Mouse (Mus musculus): ENCODE measurements around the gene Agmat.

Agmat gene

DNA sequence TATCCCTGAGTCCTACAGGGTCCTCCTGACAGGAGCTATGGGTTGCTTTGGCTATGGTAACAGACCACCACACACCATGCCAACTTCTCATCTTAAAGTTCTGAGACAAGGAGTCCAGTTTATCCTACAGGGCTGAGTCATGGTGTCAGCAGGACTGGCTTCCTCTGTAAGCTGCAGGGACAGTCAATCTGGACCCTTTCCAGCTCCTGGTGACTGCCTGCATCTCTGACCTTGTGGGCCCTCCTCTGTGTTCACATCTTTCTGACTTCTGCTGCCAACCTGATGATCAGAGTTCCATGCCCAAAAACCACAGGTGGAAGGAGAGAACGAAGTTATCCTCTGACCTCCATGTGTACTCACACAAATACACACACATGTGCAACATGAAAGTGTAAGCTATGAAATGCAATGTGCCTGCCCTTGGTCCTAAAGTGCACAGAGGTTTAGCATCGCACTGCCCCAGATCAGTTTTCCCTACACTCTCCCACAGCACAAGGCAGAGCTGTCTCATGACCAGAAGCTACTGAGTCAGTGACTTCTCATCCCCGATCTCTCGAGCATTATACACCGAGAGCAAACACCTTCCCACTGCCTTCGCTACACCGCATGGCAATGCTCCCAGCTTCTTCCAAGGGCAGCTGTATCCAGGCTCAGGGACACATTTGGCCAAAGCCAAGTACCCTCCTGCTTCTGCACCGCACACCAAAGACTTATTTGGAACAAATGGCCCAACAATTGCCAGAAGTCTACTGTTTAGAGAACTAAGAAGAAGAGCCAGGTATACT lies 34.9 kb downstream of the Agmat start:
- peak; percentile 87 for DNase-seq

DNA sequence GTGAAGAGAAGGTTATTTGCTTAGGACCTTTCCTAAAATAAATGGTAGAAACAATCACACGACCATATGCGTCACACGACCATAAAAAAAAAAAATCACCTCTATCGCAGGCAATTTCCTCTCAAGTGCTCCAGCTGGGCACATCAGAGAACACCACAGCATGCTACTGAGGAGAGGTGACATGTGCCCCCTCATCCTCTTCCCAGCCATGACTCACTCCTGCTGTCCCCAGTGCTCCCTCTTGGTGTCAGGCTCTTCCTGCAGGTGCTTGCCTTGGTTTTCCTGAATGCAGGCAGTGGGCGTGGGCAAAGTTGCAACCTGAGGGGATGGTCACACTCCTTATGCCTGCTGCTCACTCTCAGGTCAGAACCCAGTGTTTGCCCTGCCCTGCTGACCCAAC lies 38.4 kb downstream of the Agmat start:
- no peak for DNase-seq

DNA sequence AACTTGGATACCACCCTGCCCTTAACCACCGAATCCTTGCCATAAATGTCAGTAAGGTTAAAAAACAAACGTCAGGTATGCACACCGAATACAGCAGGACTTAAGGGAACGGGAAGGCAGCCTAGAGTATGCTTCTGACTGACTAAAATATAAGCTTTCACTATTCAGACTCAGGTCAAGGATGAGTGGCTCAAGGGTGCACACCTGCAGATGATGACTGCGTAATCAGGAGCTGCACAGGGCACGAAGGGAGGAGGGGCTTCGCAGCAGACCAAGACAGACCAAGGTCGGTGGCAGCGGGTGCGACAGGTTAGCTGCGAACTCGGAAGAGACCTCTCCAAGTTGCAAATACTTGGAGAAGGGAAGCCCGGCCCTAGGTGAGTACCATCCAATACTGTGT lies 39.7 kb downstream of the Agmat start:
- DNase-seq, result peak; percentile 58

DNA sequence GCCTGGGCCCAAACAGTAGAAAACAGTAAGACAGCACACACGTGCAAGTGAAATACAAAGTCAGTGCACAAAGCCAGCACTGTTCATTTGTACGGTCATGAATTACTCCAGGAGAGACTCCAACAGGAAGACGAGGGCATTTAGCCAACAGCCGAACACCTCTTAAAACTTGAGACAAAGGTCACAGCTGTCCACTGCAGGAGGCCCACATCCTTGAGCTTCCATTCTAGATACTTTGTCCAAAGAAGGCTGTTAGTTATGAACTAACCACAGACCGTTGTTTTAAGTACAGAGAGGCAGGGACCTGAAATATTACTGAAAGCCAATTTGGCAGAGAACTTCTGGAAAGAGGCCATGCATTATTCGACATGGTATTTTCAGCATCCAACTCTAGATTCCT lies 40.6 kb downstream of the Agmat start:
- peak; percentile 70 for DNase-seq

DNA sequence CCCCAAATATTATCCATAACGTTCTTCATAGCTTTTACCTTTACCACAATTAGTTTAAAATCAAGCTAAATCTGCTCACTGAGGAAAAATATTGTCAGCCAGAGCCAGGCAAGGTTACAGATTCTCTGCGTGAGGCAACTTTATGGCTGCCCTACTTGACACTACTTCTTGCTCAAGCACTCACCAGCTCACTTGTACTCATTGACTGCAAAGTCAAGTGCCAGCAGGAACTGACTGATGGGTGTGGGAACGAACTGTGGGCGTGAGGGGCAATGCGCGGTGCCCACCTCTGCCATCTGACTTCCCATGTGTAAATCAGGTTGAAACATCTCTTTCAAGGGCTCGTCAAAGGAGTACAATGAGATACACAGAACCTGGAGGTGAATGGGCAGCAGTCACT lies 41.0 kb downstream of the Agmat start:
- DNase-seq, result peak; percentile 76

DNA sequence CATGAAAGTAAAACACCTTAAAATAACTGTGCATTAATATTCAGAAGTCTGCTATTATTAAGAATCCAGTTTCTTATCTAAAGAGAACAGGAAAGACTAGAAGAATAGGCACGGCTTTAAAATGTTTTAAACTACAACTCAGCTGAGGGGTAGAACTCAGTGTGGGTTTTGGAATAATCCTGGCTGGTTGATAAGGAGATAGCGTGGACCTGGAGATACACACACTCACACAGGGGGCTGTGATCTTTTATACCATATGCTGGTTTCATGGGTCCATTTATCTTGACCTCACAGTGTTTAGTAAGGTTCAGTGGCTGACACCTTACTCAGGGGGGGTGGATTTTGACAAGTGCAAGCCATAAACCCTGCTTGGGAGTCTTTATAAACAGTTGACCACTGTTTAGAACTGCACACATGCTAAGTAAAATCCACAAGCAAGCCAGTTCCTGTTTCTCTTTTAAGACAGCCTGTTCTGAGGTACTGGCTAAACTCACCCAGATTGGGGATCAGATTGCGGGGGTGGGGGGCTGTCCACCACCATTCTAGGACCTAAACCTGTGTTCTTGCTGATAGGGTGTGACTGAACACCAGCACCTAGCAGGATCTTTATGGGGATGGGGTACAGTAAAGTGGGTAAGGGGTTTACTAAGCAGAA lies 43.2 kb downstream of the Agmat start:
- DNase-seq, result no peak

DNA sequence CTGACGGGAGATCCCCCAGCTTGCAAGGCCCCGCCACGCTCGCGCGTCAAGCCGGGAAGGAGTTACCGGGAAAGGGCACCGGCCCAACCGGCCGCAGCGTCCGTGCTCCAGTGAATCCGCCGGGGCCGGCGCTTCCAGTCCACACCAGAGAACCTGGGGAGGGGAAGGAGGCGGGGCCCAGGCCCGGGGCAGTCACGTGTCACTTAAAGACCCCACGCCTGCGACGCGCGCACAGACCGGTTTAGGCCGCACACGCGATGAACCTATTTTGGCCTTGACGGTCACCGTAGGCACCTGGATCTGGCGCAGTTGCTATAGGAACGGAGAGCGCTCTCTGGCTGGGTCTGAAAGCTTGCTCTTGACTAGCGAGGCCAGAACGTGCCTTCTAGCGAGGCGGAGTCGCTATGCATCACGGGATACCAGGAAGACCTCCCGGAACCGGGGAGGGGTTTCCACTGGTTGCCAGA lies 44.1 kb downstream of the Agmat start, which contains the start of gene Dnajc16:
TSS of gene Dnajc16 (minus strand) at position 408 of the 467 bp plus-strand sequence.
- peak; percentile 100 for DNase-seq

DNA sequence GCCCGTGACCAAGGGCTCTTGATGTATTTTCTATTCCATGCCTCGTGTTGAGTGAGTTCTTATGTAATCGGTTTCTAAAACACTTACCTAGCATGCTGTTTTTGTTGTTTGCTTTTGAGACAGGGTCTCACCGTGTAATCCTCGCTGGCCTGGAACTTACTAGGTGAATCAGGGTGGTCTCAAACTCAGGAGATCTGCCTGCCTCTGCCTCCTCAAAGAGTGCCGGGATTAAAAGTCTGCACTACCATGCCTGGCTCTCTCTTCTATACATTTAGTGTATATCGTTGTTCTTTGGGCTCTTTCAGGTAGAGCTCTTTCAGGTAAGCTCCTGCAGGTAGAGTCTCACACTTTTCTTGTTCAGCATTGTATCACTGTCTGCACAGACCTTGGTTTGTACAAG lies 45.0 kb downstream of the Agmat start:
- peak; percentile 92 for DNase-seq

DNA sequence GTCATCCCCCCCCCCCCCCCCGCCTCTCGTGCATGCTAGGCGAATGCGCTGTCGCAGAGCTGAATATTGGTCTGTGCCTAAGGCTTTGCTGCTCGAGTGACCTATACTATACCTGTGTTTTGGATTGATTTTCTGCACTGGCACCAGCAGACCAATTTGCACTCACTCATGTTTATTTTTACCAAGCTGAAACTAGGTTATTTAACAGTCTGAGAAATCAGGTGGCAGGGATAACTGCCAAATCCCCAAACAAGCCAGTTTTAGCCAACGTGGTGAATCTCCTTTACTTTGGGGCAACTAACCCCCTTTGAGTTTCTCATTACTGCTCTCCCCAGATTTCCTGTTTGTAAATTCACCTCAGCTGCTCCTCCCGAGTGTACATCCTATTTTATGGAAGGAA lies 45.5 kb downstream of the Agmat start:
- DNase-seq, result no peak

DNA sequence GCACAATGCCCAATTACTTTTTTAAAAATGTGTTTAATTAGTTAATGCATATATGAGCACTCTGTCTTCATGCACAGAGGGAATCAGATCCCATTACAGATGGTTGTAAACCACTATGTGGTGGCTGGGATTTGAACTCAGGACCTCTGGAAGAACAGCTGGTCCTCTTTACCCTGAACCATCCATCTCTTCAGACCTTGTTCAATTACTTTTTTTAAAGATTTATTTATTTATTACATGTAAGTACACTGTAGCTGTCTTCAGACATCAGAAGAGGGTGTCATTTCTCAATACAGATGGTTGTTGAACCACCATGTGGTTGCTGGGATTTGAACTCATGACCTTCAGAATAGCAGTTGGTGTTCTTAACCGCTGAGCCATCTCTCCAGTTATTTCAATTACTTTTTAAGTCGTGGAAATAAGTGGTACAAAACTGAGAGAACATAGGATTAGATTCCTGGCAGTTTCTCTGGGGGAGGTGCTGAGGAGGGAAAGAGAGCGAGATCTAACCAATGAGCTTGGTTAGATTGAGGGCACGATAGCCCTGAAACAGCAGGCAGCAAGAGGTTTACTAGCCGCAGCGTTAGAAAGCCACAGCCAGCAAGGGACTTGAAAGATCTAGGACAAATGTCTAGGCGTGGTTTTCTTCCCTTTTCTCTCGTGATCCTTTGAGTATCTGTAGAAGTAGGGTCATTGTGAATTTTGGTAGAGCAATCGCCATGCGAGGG lies 46.2 kb downstream of the Agmat start:
- DNase-seq, result no peak

DNA sequence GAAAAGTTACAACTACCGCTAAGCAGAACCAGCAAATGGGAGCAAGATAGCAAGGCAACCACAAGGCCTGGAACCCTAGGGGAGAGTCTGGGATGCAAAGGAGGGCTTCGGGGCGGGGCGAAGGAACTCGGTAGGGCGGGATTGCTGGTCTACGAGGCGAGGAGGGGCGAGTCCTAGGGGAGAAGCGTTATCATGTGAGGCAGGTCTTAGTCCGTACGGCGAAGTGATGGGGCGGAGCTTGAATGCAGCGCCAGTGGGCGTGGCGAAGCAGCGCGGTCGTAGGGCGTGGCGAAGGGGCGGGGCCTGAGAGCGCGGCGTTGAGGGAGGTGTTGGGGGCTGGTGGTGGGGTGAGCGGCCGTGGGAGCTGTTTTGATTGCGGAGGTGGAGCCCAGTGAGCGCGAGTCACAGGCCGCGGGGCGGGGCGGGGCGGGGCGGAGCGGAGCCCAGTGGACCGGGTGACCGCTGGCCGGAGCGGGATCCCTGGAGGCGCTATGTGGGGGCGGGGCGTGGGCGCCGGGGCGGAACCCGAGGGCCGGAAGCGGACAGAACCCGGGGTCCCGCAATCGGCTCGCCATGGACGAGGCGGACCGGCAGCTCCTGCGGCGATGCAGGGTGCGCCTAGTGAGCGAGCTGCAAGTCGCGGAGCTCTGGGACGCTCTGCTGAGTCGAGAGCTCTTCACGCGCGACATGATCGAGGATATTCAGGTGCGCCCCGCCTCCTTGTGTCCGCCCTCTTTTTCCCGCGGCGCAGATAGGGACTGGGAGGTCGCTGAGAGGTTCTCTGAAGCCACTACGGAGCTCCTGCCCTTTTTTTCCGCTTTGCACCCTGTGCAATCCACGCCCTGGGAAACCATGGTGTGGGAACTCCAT lies 47.0 kb downstream of the Agmat start, which contains the start of gene Casp9:
TSS of gene Casp9 (plus strand) at position 331 of the 870 bp plus-strand sequence.
- peak; percentile 100 for DNase-seq

DNA sequence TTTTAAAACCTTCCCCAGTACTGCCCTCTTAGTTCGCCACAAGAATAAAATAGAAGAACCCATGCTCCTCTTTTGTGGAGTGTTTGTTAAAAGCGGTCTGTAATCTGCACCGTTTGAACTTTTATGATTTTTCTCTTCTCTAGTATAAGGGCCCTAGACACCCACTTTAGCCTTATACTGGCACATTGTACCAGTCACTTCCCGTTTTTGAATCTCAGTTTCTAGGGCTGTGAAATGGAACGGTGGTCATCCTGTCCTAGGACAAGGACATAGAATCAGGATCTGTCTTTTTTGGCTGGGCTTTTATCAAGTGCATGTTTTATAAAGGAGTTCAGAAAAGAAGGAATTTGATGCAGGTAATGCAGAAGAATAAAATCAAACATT lies 47.7 kb downstream of the Agmat start:
- DNase-seq, result no peak

DNA sequence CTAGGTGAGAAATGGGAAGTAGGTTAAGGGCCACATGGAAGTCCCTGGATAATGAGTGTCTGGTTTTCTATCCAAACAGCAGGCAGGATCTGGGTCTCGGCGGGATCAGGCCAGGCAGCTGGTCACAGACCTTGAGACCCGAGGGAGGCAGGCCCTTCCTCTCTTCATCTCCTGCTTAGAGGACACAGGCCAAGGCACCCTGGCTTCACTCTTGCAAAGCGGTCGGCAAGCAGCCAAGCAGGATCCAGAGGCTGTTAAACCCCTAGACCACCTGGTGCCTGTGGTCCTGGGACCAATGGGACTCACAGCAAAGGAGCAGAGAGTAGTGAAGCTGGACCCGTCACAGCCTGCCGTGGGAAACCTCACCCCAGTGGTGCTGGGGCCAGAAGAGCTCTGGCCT lies 49.9 kb downstream of the Agmat start:
- DNase-seq, result peak; percentile 90

DNA sequence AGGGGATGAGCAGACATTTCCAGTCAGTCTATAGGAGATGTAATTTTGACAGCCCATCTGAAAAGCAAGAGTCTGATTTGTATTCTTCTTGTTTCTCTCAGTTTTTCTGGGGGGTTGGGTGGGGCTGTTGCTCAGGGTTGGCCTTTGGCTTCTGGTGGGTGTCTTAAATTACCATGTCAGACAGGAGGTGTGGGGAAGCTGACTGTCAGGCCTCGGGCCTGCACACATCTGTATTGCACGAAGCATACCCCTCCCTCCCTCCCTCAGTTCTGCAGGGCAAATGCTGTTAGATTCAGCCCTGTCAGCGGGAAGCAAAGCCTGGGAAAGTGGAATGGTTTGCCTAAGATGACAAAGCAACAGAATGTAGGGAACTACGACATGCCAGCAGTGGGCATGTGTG lies 50.5 kb downstream of the Agmat start:
- peak; percentile 91 for DNase-seq

DNA sequence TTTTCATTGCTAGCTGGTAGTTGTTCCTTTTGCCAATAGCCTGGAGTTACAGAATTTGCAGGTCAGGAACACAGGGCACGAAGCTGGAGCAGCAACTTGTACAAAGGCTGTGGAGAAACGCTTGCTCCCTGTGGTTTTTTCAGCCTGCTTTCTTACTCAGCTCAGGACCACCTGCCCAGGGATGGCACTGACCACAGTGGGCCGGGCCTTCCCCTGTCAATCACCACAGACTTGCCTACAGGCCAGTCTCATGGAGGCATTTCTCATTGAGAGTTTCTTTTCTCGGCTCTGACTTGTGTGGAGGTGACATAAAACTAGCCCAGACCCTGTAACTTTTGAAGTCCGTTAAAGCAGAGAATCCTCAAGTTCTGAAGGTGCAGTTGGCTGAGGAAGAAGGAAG lies 51.1 kb downstream of the Agmat start:
- DNase-seq, result peak; percentile 86

DNA sequence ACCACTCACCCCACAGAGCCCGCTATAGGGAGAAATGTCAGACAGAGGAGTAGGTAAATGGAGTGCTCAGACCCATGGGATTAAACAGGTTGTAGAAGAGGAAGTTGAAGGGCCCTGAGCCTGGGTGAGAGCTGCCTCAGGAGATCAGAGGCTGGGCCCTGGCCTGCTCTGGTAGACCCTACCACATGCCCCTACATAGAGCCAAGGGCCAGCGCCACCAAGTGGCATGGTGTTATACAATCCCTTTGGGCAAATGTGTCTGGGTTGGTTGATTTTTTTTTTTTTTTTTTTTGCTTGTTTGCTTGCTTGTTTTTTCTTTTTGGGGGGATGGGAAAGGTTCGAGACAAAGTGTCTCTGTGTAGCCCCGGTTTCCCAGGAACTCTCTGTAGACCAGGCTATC lies 57.6 kb downstream of the Agmat start:
- DNase-seq, result no peak

DNA sequence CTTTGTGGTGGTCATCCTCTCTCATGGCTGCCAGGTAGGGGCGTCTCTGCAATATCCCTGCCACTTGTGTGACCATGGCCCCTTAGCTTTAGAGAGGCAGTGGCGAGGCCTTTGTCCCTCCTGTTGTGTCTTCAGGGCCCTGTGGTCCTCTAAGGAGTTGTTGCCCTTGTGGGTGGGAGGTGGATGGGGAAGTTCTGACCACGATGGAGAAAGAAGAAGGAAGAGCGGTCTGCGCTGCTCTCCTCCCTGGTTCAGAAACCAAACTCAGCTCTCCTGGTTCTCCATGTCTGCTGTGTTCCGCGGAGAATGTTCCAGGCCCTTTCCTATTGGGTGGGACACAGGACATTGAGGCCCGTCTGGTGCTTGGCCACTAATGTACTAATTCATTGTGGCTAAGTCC lies 59.4 kb downstream of the Agmat start:
- peak; percentile 85 for DNase-seq

Measured in heart, adult 11 months (tissue).